Mouse (Mus musculus) fibroblast of lung, adult 2 months (primary cell): ENCODE measurements around the gene Sipa1l1.
A peak's percentile ranks its signal among the peaks of the same experiment; 100 is the strongest.

Source experiments
- DNase-seq: peaks from one replicate; pipeline ENCODE4 v3.0.0-alpha.2; 2011; ENCODE audit warnings: low read depth

Gene Sipa1l1

GRCm38 (mm10) chr12:82382932-82383331, 213.8 kb downstream of the Sipa1l1 start:
- DNase-seq: no peak

GRCm38 (mm10) chr12:82384719-82385118, 215.6 kb downstream of the Sipa1l1 start:
- no peak for DNase-seq

- no peak for DNase-seq
These were observed 217.9 kb downstream of the Sipa1l1 start for GRCm38 (mm10) chr12:82387042-82387441.

- no peak for DNase-seq
These were observed 218.5 kb downstream of the Sipa1l1 start for GRCm38 (mm10) chr12:82387647-82388046.

GRCm38 (mm10) chr12:82388144-82388543, 219.0 kb downstream of the Sipa1l1 start:
- no peak for DNase-seq

DNA sequence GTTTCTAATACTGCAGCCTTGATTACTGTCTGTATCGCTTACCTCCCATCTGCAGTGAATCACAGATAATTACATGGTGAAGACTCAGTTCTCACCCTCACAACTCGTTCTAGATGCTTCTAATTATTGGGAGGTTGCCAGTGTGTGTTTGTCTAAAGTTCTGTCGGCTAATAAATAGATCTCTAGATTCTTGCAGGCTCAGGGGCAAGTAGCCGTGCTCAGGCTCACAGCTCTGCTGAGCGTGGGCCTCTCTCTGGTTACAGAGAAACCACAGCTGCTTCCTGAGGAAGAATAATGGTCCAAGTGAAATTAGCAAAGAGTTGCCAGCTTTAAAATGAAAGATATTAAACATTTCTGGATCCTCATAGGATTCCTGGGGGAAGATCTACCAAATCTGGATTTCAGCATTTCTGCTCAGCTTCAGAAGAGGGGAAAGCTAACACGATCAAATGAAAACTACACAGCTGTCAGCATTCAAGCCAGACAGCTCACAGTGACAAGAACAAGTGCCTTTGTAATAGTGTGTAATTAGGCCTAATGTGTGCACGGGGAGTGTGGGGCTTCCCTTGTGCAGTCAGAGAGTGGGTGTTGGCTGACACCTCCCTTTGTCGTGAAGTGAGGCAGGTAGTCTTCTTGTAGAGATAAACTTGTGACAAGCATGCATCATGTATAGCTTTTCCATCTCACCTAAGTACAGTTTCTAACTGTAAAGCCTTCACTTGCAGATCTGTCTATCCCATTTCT, 225.2 kb downstream of the Sipa1l1 start:
- DNase-seq: no peak

DNA sequence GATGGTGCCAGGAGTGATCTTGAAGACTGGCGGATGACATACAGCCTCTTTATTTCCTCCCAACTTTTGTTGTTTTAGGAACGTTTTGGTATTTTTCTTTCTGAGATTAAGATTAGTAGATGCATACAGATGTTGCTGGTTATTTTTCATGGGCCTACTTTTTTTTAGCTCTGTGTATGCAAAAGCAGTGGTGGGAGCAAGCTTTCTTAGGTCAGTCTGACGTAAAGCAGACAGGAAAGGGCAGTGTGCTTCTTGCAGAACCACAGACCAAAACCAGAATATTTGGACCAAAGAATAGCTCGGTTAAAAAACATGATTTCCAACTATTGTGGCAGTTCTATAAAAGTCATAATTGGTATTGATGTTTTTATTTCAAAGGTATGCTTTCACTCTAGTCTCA, 226.1 kb downstream of the Sipa1l1 start:
- DNase-seq: no peak

DNA sequence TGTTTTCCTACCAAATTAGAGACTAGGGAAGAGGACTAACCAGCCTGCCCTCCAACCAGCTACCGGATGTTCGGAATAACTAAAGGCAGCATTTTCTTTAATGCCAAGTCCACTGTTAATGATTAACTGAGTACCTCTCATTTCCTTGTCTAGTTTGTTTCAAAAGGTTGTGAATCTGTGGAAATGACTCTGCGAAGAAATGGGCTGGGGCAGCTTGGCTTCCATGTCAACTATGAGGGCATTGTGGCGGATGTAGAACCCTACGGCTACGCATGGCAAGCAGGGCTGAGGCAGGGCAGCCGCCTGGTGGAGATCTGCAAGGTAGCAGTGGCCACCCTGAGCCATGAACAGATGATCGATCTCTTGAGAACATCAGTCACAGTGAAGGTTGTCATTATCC, 228.1 kb downstream of the Sipa1l1 start:
- DNase-seq: no peak

- DNase-seq: peak; percentile 75
These were observed 228.6 kb downstream of the Sipa1l1 start for GRCm38 (mm10) chr12:82397751-82398150.

DNA sequence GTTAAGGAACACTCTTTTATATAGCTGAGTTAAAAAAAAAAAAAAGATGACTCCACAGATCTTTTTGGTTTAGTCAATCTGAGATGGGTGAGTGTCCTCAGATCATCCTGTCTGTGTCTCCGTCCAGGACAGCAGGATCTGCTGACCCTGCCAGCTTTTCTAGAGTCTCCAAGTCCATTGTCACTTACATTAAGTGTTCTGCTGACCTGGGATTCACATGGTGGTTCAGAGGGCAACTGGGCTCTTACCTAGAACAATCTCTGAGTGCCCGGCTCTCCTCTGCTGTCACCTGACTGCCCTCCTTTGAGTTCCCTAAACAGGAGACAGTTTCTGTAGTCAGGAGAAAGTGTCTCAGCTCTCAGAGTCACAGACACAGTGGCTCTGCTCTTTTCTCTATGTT, 229.8 kb downstream of the Sipa1l1 start:
- DNase-seq: no peak

GRCm38 (mm10) chr12:82399971-82400720, 231.0 kb downstream of the Sipa1l1 start:
- no peak for DNase-seq

GRCm38 (mm10) chr12:82400783-82401182, 231.7 kb downstream of the Sipa1l1 start:
- no peak for DNase-seq

DNA sequence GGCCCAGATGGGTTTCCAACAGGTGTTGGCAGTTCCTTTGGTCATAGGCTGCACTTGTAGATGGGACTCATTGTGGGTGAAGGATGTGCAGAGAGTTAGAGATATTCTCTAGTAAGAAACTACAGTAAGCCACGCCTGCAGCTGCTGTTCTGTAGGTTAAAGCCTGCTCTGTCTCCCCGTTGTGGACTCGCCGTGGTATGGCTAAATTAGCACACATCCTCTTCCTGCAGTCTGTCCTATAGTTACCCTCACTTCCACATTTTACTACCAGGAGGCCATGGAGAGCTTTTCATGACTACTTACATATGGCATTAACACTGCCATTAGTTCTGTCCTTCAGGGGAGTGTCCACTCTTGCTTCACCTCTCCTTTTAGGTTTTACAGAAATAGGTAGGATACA, 232.3 kb downstream of the Sipa1l1 start:
- DNase-seq: no peak

DNA sequence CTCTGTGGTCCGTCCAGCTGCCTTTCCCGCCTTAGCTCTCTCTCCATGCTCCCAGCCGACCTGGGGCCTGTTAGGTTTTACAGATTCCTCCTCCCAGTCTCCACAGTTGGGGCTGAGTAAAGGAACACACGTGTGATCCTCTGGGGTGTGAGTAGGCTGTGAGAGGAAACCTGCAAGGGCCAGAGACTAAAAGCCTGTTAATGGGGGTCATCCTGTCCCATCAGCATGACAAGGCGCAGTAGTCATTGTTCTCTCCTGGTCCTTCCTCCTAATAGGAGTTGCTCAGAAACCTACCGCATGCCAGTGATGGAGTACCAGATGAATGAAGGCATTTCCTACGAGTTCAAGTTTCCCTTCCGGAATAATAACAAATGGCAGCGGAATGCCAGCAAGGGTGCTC, 233.5 kb downstream of the Sipa1l1 start:
- no peak for DNase-seq

- DNase-seq: no peak
These were observed 238.6 kb downstream of the Sipa1l1 start for GRCm38 (mm10) chr12:82407531-82408255.

- no peak for DNase-seq
These were observed 239.4 kb downstream of the Sipa1l1 start for GRCm38 (mm10) chr12:82408486-82408885.

GRCm38 (mm10) chr12:82409686-82410472, 240.8 kb downstream of the Sipa1l1 start:
- no peak for DNase-seq

DNA sequence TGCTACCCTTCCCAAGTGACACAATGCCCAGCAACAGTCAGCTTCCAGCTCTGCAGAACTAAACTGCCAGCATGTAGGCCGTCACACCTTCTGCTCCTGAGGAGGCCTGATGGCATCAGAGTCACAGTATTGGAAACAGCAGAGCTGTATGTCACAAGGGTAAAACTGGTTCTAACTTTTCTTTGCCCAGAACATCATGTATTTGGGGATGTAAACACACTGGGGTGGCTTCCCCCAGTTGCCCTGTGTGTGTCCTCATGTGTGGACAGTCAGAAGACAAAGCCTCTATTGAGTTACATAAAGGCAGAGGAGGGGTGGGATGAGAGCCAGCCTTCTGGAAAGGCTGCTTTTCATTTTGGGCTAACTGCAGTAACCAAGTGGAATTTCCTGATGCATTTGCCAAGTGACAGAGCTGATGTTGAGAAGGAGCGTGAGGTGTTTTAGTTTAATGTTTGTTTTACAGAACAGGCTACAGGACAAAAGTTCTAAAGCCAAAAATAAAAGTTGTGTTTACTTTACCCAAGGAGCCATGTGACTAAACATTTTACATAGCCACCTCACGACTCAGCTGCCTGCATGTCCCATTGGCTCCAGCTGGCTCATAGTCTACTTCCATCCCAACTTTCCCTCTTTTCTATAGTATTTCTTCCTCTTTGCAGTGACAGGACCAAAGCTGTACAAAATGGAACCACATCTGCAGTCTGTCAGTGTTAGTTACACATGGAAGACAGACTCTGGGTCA, 243.3 kb downstream of the Sipa1l1 start:
- DNase-seq: peak; percentile 98

GRCm38 (mm10) chr12:82415690-82416364, 246.7 kb downstream of the Sipa1l1 start:
- DNase-seq: peak; percentile 97

GRCm38 (mm10) chr12:82419027-82419426, 249.9 kb downstream of the Sipa1l1 start:
- DNase-seq: no peak

DNA sequence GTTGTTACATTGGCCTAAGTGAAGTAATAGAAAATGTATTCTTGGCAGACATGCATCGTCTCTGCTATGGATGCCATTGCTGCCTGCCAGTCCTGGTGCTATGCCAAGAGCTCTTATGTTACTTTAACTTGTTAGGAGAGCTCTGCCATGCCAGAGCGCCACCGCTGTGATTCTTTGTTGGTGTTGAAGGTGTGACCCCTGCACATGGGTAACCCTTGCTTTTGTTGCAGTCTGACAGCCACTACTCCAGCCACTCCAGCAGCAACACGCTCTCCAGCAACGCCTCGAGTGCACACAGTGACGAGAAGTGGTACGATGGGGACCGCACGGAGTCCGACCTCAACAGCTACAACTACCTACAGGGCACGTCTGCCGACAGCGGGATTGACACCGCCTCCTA, 255.7 kb downstream of the Sipa1l1 start:
- no peak for DNase-seq
